Mouse (Mus musculus): ENCODE data around the gene Olfr1224-ps1. TPM values are rescaled to one million over a fixed set of nuclear protein-coding genes. Genes with fewer than 3 reads are reported as not detected.

Olfr1224-ps1 gene
- polyA plus RNA-seq, 1 experiment from 2014 or later, result not detected

DNA sequence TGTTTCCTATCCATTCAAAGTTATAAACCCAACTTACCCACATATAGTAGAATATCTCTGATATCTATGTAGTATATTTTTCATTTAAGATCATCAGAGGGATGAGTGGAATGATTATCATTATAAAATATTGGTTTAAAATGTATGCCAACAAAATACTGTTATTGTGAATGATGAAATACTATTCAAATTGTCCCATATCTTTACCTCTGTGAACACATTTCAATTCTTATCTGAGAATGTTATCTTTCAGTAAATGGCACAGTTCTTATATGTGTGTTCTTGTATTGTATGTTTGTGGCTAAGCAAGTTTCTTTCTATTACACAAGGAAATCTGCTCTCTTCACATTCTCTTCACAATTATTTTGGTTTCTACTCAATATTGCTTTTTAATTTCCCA lies 58.2 kb downstream of the Olfr1224-ps1 start:
- H3K27ac ChIP-seq (replicated peaks; ENCODE audit: low read depth, low read length), result no peak overlapping the region
- no peak overlapping the region for H3K9ac ChIP-seq (ENCODE audit: low read depth, low read length)
- ATAC-seq (ENCODE audit: low read depth) (no peak), DNase-seq (ENCODE audit: low spot score) (no peak)
- H3K27me3 ChIP-seq (replicated peaks; ENCODE audit: control insufficient read depth, insufficient read depth, low read length), result no peaks in the 10 kb centered on the region
- H3K4me3 ChIP-seq (ENCODE audit: low read depth, low read length), result no peak overlapping the region
- no peaks in the 10 kb centered on the region for H3K9me3 ChIP-seq (ENCODE audit: control insufficient read depth, low read length)
- no peaks in the 10 kb centered on the region for H3K4me1 ChIP-seq (ENCODE audit: control insufficient read depth, insufficient read depth, low read length)
- no peaks in the 10 kb centered on the region for H3K36me3 ChIP-seq (ENCODE audit: control insufficient read depth, insufficient read depth, low read length)
- no peak overlapping the region for H3K4me2 ChIP-seq (ENCODE audit: low read depth, low read length)

Other genes with a start within 250 kb of the Olfr1224-ps1 start
- not detected in 2 replicates for gene Olfr1209, start 248.9 kb downstream of the Olfr1224-ps1 start, polyA plus RNA-seq (2014; fragmentation: Nextera tagmentation; extraction: Ambion mirVana)
- gene Olfr1211, start 226.0 kb downstream of the Olfr1224-ps1 start, polyA plus RNA-seq (2014; fragmentation: Nextera tagmentation; extraction: Ambion mirVana), result 0.11 TPM in 1 of 2 replicates, not detected in the other
- gene Olfr1212, start 210.1 kb downstream of the Olfr1224-ps1 start, polyA plus RNA-seq (2014; fragmentation: Nextera tagmentation; extraction: Ambion mirVana), result not detected in 2 replicates
- not detected in 2 replicates for gene Gm13762, start 183.8 kb downstream of the Olfr1224-ps1 start, polyA plus RNA-seq (2014; fragmentation: Nextera tagmentation; extraction: Ambion mirVana)
- gene Olfr1214, start 171.4 kb downstream of the Olfr1224-ps1 start, polyA plus RNA-seq (2014; fragmentation: Nextera tagmentation; extraction: Ambion mirVana), result not detected in 2 replicates
- not detected in 2 replicates for gene Olfr1215, start 157.1 kb downstream of the Olfr1224-ps1 start, polyA plus RNA-seq (2014; fragmentation: Nextera tagmentation; extraction: Ambion mirVana)
- gene Olfr1216, start 145.8 kb downstream of the Olfr1224-ps1 start, polyA plus RNA-seq (2014; fragmentation: Nextera tagmentation; extraction: Ambion mirVana), result not detected in 2 replicates
- not detected in 2 replicates for gene Olfr1217, start 132.0 kb downstream of the Olfr1224-ps1 start, polyA plus RNA-seq (2014; fragmentation: Nextera tagmentation; extraction: Ambion mirVana)
- gene Olfr1218, start 102.9 kb downstream of the Olfr1224-ps1 start, polyA plus RNA-seq (2014; fragmentation: Nextera tagmentation; extraction: Ambion mirVana), result not detected in 2 replicates
- not detected in 2 replicates for gene Olfr1219, start 80.6 kb downstream of the Olfr1224-ps1 start, polyA plus RNA-seq (2014; fragmentation: Nextera tagmentation; extraction: Ambion mirVana)
- gene Olfr1220, start 57.3 kb downstream of the Olfr1224-ps1 start, polyA plus RNA-seq (2014; fragmentation: Nextera tagmentation; extraction: Ambion mirVana), result not detected in 2 replicates
- gene Olfr1221, start 46.8 kb downstream of the Olfr1224-ps1 start, polyA plus RNA-seq (2014; fragmentation: Nextera tagmentation; extraction: Ambion mirVana), result 0.04 TPM in 1 of 2 replicates, not detected in the other
- gene Olfr1222, start 31.0 kb downstream of the Olfr1224-ps1 start, polyA plus RNA-seq (2014; fragmentation: Nextera tagmentation; extraction: Ambion mirVana), result 0.06 TPM in 1 of 2 replicates, not detected in the other
- not detected in 2 replicates for gene Olfr1223, start 12.5 kb downstream of the Olfr1224-ps1 start, polyA plus RNA-seq (2014; fragmentation: Nextera tagmentation; extraction: Ambion mirVana)
- gene Olfr1225, start 10.6 kb upstream of the Olfr1224-ps1 start, polyA plus RNA-seq (2014; fragmentation: Nextera tagmentation; extraction: Ambion mirVana), result not detected in 2 replicates
- 0.08 and 0.14 TPM in 2 replicates for gene Olfr1226, start 36.0 kb upstream of the Olfr1224-ps1 start, polyA plus RNA-seq (2014; fragmentation: Nextera tagmentation; extraction: Ambion mirVana)
- gene Olfr1228, start 90.0 kb upstream of the Olfr1224-ps1 start, polyA plus RNA-seq (2014; fragmentation: Nextera tagmentation; extraction: Ambion mirVana), result not detected in 2 replicates
- gene Olfr1229, start 123.9 kb upstream of the Olfr1224-ps1 start, polyA plus RNA-seq (2014; fragmentation: Nextera tagmentation; extraction: Ambion mirVana), result not detected in 2 replicates
- not detected in 2 replicates for gene Olfr1230, start 133.2 kb upstream of the Olfr1224-ps1 start, polyA plus RNA-seq (2014; fragmentation: Nextera tagmentation; extraction: Ambion mirVana)
- 0.04 TPM in 1 of 2 replicates, not detected in the other for gene Olfr1231, start 143.0 kb upstream of the Olfr1224-ps1 start, polyA plus RNA-seq (2014; fragmentation: Nextera tagmentation; extraction: Ambion mirVana)
- not detected in 2 replicates for gene Olfr1232, start 165.6 kb upstream of the Olfr1224-ps1 start, polyA plus RNA-seq (2014; fragmentation: Nextera tagmentation; extraction: Ambion mirVana)
- 0.06 TPM in 1 of 2 replicates, not detected in the other for gene Olfr1233, start 178.3 kb upstream of the Olfr1224-ps1 start, polyA plus RNA-seq (2014; fragmentation: Nextera tagmentation; extraction: Ambion mirVana)
- gene Olfr1234, start 200.8 kb upstream of the Olfr1224-ps1 start, polyA plus RNA-seq (2014; fragmentation: Nextera tagmentation; extraction: Ambion mirVana), result not detected in 2 replicates
- not detected in 2 replicates for gene Olfr1238, start 245.6 kb upstream of the Olfr1224-ps1 start, polyA plus RNA-seq (2014; fragmentation: Nextera tagmentation; extraction: Ambion mirVana)